ENCODE assay signal across 23 mouse cellular contexts in genomic region chr7:109610348-109610747, GRCm38 (mm10).
DNase-seq lines count a peak whose midpoint lies in the region; ATAC-seq and TF ChIP-seq lines count a peak whose summit lies in the region.
"Had no signal": no experiment of that assay in that cellular context is flagged by ENCODE, and none has a peak within 500 bp of the region (broad histone marks: within the 10 kb centered on the region; RNA-seq: fewer than 3 reads in every experiment).

No protein-coding gene starts in this region.

- peaks cover 5% of the 10 kb centered on the region for H3K4me1 ChIP-seq in liver, adult 2 months (ENCODE audit: control insufficient read depth, insufficient read depth, low read length)
- peaks cover 15% of the 10 kb centered on the region for H3K4me1 ChIP-seq in liver, embryonic 11.5 days (replicated peaks; ENCODE audit: control insufficient read depth, insufficient read depth, low read length)
- H3K4me1 ChIP-seq in brown adipose tissue, adult 24 weeks (ENCODE audit: control insufficient read depth, insufficient read depth, insufficient read length, low read length): peaks cover 34% of the 10 kb centered on the region

- no peaks in the 10 kb centered on the region for H3K36me3 ChIP-seq in liver, adult 2 months (ENCODE audit: control insufficient read depth, insufficient read depth, low read length)
- no peaks in the 10 kb centered on the region for H3K36me3 ChIP-seq in liver, embryonic 11.5 days (ENCODE audit: control insufficient read depth, insufficient read depth, low read length)
- H3K36me3 ChIP-seq: embryonic facial prominence, embryonic 13.5 days; forebrain, embryonic 10.5 days; heart, embryonic 12.5 days; hindbrain, embryonic 12.5 days had no signal

- H3K4me3 ChIP-seq in liver, adult 2 months (ENCODE audit: insufficient read depth, low read depth, low read length): no peak overlapping the region
- no peak overlapping the region for H3K4me3 ChIP-seq in liver, embryonic 11.5 days (ENCODE audit: low read depth, low read length)
- no peak overlapping the region for H3K4me3 ChIP-seq in brown adipose tissue, adult 24 weeks (ENCODE audit: insufficient read depth, low read depth, low read length)
- H3K4me3 ChIP-seq: embryonic facial prominence, embryonic 13.5 days; erythroblast, embryonic 14.5 days; forebrain, embryonic 10.5 days; heart, embryonic 12.5 days; hindbrain, embryonic 12.5 days had no signal

- no peak overlapping the region for H3K9ac ChIP-seq in liver, adult 2 months (ENCODE audit: low read depth, low read length)
- no peak overlapping the region for H3K9ac ChIP-seq in liver, embryonic 11.5 days (ENCODE audit: low read depth, low read length)
- H3K9ac ChIP-seq: embryonic facial prominence, embryonic 13.5 days; heart, embryonic 12.5 days; hindbrain, embryonic 12.5 days had no signal

- no peak overlapping the region for H3K27ac ChIP-seq in liver, adult 2 months (replicated peaks; ENCODE audit: insufficient read depth, low read depth, low read length)
- H3K27ac ChIP-seq in liver, embryonic 11.5 days (ENCODE audit: low read depth, low read length): no peak overlapping the region
- H3K27ac ChIP-seq in brown adipose tissue, adult 24 weeks (replicated peaks; ENCODE audit: low read depth, low read length): peak overlapping the region; percentile 70; the same call in 1 of the 2 replicates
- H3K27ac ChIP-seq: embryonic facial prominence, embryonic 13.5 days; hindbrain, embryonic 12.5 days had no signal

- H3K79me2 ChIP-seq in liver, adult 2 months (ENCODE audit: control insufficient read depth, insufficient read depth, low read length): peaks cover 7% of the 10 kb centered on the region; the same call in 1 of the 2 replicates

- peak; percentile 61 for DNase-seq in heart, adult 11 months
- DNase-seq in heart, adult 8-10 months (ENCODE audit: low spot score): no peak
- peak; percentile 33 for DNase-seq in liver, adult 2 months (ENCODE audit: extremely low read depth, low read depth, low spot score)
- no peak for DNase-seq in liver, embryonic 11.5 days (ENCODE audit: low spot score)
- DNase-seq in layer of hippocampus, postnatal 10 days (ENCODE audit: low spot score in 2 of 2): no peak
- DNase-seq in embryo, embryonic 11 days: no peak
- DNase-seq: adrenal gland, adult 8-10 months; adrenal gland, postnatal 36 days; cerebellum, adult 11 months; cerebellum, adult 8-10 months; cerebellum, postnatal 14 days; gastrocnemius, adult 2 months; gastrocnemius, postnatal 25 days; heart, postnatal 36 days had no signal

- H3K4me2 ChIP-seq in liver, embryonic 11.5 days: no peak overlapping the region
- H3K4me2 ChIP-seq: embryonic facial prominence, embryonic 13.5 days; heart, embryonic 12.5 days; hindbrain, embryonic 12.5 days had no signal

- no peaks in the 10 kb centered on the region for H3K27me3 ChIP-seq in liver, adult 2 months (ENCODE audit: control insufficient read depth, insufficient read depth, low read length)
- H3K27me3 ChIP-seq in liver, embryonic 11.5 days (replicated peaks; ENCODE audit: control insufficient read depth, insufficient read depth, low read length): no peaks in the 10 kb centered on the region
- H3K27me3 ChIP-seq: embryonic facial prominence, embryonic 13.5 days; heart, embryonic 12.5 days; hindbrain, embryonic 12.5 days had no signal

- ATAC-seq in liver, embryonic 11.5 days (replicated peaks; ENCODE audit: low FRiP score): no peak
- ATAC-seq: forebrain, embryonic 14.5 days; hindbrain, embryonic 16.5 days; inflammation-experienced regulatory T-cells, adult 6 months had no signal

- no peaks in the 10 kb centered on the region for H3K9me3 ChIP-seq in liver, embryonic 11.5 days (ENCODE audit: control insufficient read depth, low read length)
- H3K9me3 ChIP-seq: embryonic facial prominence, embryonic 13.5 days; forebrain, embryonic 10.5 days; heart, embryonic 12.5 days; hindbrain, embryonic 12.5 days had no signal

- 24% methylated on average over 2 of the region's 2 CpGs for WGBS in liver, adult 2 months
- 89% methylated on average over 2 of the region's 2 CpGs for WGBS in liver, embryonic 11.5 days

- TF ChIP-seq POLR2A in liver, adult 2 months (IDR thresholded peaks at IDR 0.05; ENCODE audit: extremely low read depth, insufficient read depth, low read length): no peak

- TF ChIP-seq CTCF in liver, adult 2 months (IDR thresholded peaks at IDR 0.05; ENCODE audit: low read depth, low read length): no peak

Comparison
In these comparisons a context has a peak if more than half of its experiments do, and no peak if none do; other contexts are left out.
1. DNase-seq: peak in heart, adult 11 months (single experiment) and liver, adult 2 months (single experiment); none in heart, adult 8-10 months (single experiment), liver, embryonic 11.5 days (single experiment), layer of hippocampus, postnatal 10 days (0 of 2) and embryo, embryonic 11 days (single experiment).